Mouse (Mus musculus): Measurements from ENCODE around the gene Id4.

DNA sequence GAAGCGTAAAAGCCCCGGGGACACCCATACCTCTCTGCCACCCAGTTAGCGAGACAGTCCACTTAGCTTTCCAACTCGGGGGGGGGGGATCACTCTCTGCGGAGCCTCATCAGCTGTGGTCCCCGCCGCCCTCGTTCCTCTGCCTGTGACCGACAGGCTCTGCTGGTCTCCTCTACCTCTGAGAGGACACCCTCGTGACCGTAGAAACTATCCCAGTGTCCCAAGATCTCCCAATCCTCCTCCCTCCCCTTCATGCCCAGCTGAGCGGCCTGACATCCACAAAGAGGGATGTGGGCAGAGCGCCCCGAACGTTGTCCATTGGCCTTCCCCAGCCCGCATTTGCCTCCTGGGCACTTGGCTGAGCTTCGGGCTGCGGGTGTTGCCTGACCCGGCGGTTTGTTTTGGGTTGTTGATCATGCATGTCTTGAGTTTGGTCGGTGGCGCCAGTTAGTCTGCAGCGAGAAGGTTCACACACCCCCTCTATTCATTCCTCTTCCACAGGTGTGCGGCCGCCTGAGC, 1.5 kb downstream of the Id4 start:
- TF ChIP-seq CTCF (IDR thresholded peaks at IDR 0.05; ENCODE audit: insufficient read depth, low read depth, low read length) (no peak; the same call in 1 of the 2 replicates), POLR2A (IDR thresholded peaks at IDR 0.05; ENCODE audit: insufficient read depth, low read depth, low read length) (no peak)

Data from olfactory bulb, adult 2 months (tissue).